Mouse (Mus musculus): ENCODE results near the gene Adgrf1. TPM values are rescaled to one million over a fixed set of nuclear protein-coding genes. Genes with fewer than 3 reads are reported as not detected.

Gene Adgrf1
- polyA plus RNA-seq, 2 experiments, result 0.66 to 0.69 TPM

- Histone ChIP-seq H3K27ac (no peak within 1 kb of the TSS), H3K9ac (replicated peaks) (no peak within 1 kb of the TSS)
These were observed 89.9 kb downstream of the Adgrf1 start, which contains the start of gene Adgrf5 for GRCm38 (mm10) chr17:43359826-43360619. Gene Adgrf5 (plus strand): TSS chr17:43360451.

GRCm38 (mm10) chr17:43361021-43361420 is 90.9 kb downstream of the Adgrf1 start:
- Histone ChIP-seq H3K4me3 (ENCODE audit: insufficient read depth in 1 of 2, low read depth in 2 of 2, low read length in 2 of 2) (peak overlapping the region; percentile 6 to 21; a peak in 2 of 4 replicates), H3K4me1 (replicated peaks; ENCODE audit: control insufficient read depth in 2 of 2, insufficient read depth in 2 of 2, low read length in 1 of 2) (peaks cover 0 to 10% of the 10 kb centered on the region in 2 experiments; a peak in 2 of 4 replicates), H3K36me3 (replicated peaks; ENCODE audit: control insufficient read depth, insufficient read depth, low read depth) (no peaks in the 10 kb centered on the region), H3K27me3 (ENCODE audit: control insufficient read depth, insufficient read depth, low read length) (peaks cover 17% of the 10 kb centered on the region), H3K4me2 (ENCODE audit: low read depth) (no peak overlapping the region), H3K9ac (replicated peaks) (no peak overlapping the region), H3K27ac (no peak overlapping the region), H3K9me3 (ENCODE audit: control insufficient read depth, low read length) (no peaks in the 10 kb centered on the region)
- WGBS (ENCODE audit: insufficient replicate concordance), result 35% methylated on average over 11 of the region's 11 CpGs
- TF ChIP-seq EP300 (IDR thresholded peaks at IDR 0.05; ENCODE audit: low read depth) (no peak), CTCF (IDR thresholded peaks at IDR 0.05; ENCODE audit: low read depth) (no peak)
- no peak for ATAC-seq (ENCODE audit: insufficient read depth)
- no peak for DNase-seq (ENCODE audit: low read depth in 3 of 3, low spot score in 3 of 3)

More at GRCm38 (mm10) chr17:43359826-43360619, 89.9 kb downstream of the Adgrf1 start, which contains the start of gene Adgrf5:
- Histone ChIP-seq H3K36me3 (replicated peaks; ENCODE audit: control insufficient read depth, insufficient read depth, low read depth) (no peaks in the 10 kb centered on the region), H3K4me2 (ENCODE audit: low read depth) (peak within 1 kb of the TSS; percentile 24), H3K27me3 (ENCODE audit: control insufficient read depth, insufficient read depth, low read length) (peaks cover 17% of the 10 kb centered on the region), H3K4me3 (ENCODE audit: insufficient read depth in 1 of 2, low read depth in 2 of 2, low read length in 2 of 2) (peak within 1 kb of the TSS; percentile 12 to 34; a peak in 3 of 4 replicates), H3K9me3 (ENCODE audit: control insufficient read depth, low read length) (no peaks in the 10 kb centered on the region), H3K4me1 (replicated peaks; ENCODE audit: control insufficient read depth in 2 of 2, insufficient read depth in 2 of 2, low read length in 1 of 2) (peaks cover 0 to 10% of the 10 kb centered on the region in 2 experiments; a peak in 2 of 4 replicates)
- WGBS (ENCODE audit: insufficient replicate concordance), result 13% methylated on average over 16 of the region's 16 CpGs
- no peak for TF ChIP-seq CTCF (IDR thresholded peaks at IDR 0.05; ENCODE audit: low read depth)
- TF ChIP-seq EP300 (IDR thresholded peaks at IDR 0.05; ENCODE audit: low read depth), result no peak
- ATAC-seq (ENCODE audit: insufficient read depth) (no peak), DNase-seq (ENCODE audit: low read depth in 3 of 3, low spot score in 3 of 3) (no peak)

GRCm38 (mm10) chr17:43362362-43362761 is 92.2 kb downstream of the Adgrf1 start:
- ATAC-seq (ENCODE audit: insufficient read depth) (no peak), DNase-seq (ENCODE audit: low read depth in 3 of 3, low spot score in 3 of 3) (no peak)
- Histone ChIP-seq H3K27me3 (ENCODE audit: control insufficient read depth, insufficient read depth, low read length) (peaks cover 17% of the 10 kb centered on the region), H3K27ac (no peak overlapping the region), H3K4me2 (ENCODE audit: low read depth) (no peak overlapping the region), H3K4me1 (replicated peaks; ENCODE audit: control insufficient read depth in 2 of 2, insufficient read depth in 2 of 2, low read length in 1 of 2) (peaks cover 0 to 10% of the 10 kb centered on the region in 2 experiments; a peak in 2 of 4 replicates), H3K9ac (replicated peaks) (no peak overlapping the region), H3K36me3 (replicated peaks; ENCODE audit: control insufficient read depth, insufficient read depth, low read depth) (no peaks in the 10 kb centered on the region), H3K4me3 (ENCODE audit: insufficient read depth in 1 of 2, low read depth in 2 of 2, low read length in 2 of 2) (0 out of 4 replicates have a peak overlapping the region, but pooled peaks of 1 of the 2 experiments have one; percentile 3), H3K9me3 (ENCODE audit: control insufficient read depth, low read length) (no peaks in the 10 kb centered on the region)
- 55% methylated on average over 11 of the region's 11 CpGs for WGBS (ENCODE audit: insufficient replicate concordance)
- TF ChIP-seq EP300 (IDR thresholded peaks at IDR 0.05; ENCODE audit: low read depth), result no peak
- no peak for TF ChIP-seq CTCF (IDR thresholded peaks at IDR 0.05; ENCODE audit: low read depth)

GRCm38 (mm10) chr17:43362881-43363280 is 92.8 kb downstream of the Adgrf1 start:
- no peak overlapping the region for H3K27ac ChIP-seq
- no peak for ATAC-seq (ENCODE audit: insufficient read depth)
- no peak overlapping the region for H3K4me2 ChIP-seq (ENCODE audit: low read depth)
- H3K27me3 ChIP-seq (ENCODE audit: control insufficient read depth, insufficient read depth, low read length), result peaks cover 17% of the 10 kb centered on the region
- WGBS (ENCODE audit: insufficient replicate concordance), result 46% methylated on average over 6 of the region's 6 CpGs
- no peaks in the 10 kb centered on the region for H3K36me3 ChIP-seq (replicated peaks; ENCODE audit: control insufficient read depth, insufficient read depth, low read depth)
- no peak for TF ChIP-seq CTCF (IDR thresholded peaks at IDR 0.05; ENCODE audit: low read depth)
- TF ChIP-seq EP300 (IDR thresholded peaks at IDR 0.05; ENCODE audit: low read depth), result no peak
- H3K9me3 ChIP-seq (ENCODE audit: control insufficient read depth, low read length), result no peaks in the 10 kb centered on the region
- no peak overlapping the region for H3K9ac ChIP-seq (replicated peaks)
- no peak for DNase-seq (ENCODE audit: low read depth in 3 of 3, low spot score in 3 of 3)
- H3K4me3 ChIP-seq (ENCODE audit: insufficient read depth in 1 of 2, low read depth in 2 of 2, low read length in 2 of 2), result no peak overlapping the region
- H3K4me1 ChIP-seq (replicated peaks; ENCODE audit: control insufficient read depth in 2 of 2, insufficient read depth in 2 of 2, low read length in 1 of 2), result peaks cover 0 to 10% of the 10 kb centered on the region in 2 experiments; a peak in 2 of 4 replicates

GRCm38 (mm10) chr17:43363921-43364320 is 93.8 kb downstream of the Adgrf1 start:
- TF ChIP-seq EP300 (IDR thresholded peaks at IDR 0.05; ENCODE audit: low read depth), result no peak
- no peak for TF ChIP-seq CTCF (IDR thresholded peaks at IDR 0.05; ENCODE audit: low read depth)
- Histone ChIP-seq H3K9ac (replicated peaks) (no peak overlapping the region), H3K4me1 (replicated peaks; ENCODE audit: control insufficient read depth in 2 of 2, insufficient read depth in 2 of 2, low read length in 1 of 2) (peaks cover 0 to 8% of the 10 kb centered on the region in 2 experiments; a peak in 1 of 4 replicates), H3K9me3 (ENCODE audit: control insufficient read depth, low read length) (no peaks in the 10 kb centered on the region), H3K4me3 (ENCODE audit: insufficient read depth in 1 of 2, low read depth in 2 of 2, low read length in 2 of 2) (no peak overlapping the region), H3K4me2 (ENCODE audit: low read depth) (no peak overlapping the region), H3K27ac (no peak overlapping the region), H3K27me3 (ENCODE audit: control insufficient read depth, insufficient read depth, low read length) (peaks cover 17% of the 10 kb centered on the region), H3K36me3 (replicated peaks; ENCODE audit: control insufficient read depth, insufficient read depth, low read depth) (no peaks in the 10 kb centered on the region)
- WGBS (ENCODE audit: insufficient replicate concordance), result 39% methylated on average over 6 of the region's 6 CpGs
- no peak for ATAC-seq (ENCODE audit: insufficient read depth)
- no peak for DNase-seq (ENCODE audit: low read depth in 3 of 3, low spot score in 3 of 3)
